Mouse (Mus musculus) T-helper 17 cell (primary cell): ENCODE measurements around the gene Srrm4.
"Not testable (repeated sequence)": the region's sequence is repeated elsewhere in the genome, so short reads cannot be mapped to it uniquely, and the experiment has no call there.

Experiments
- in situ Hi-C, 2 experiments: fragments of 300-600 bp; cut with MboI, MseI; formaldehyde crosslinking; loops; 1 replicate in 1 of 2; 2 replicates in 1 of 2; pipeline ENCODE4 v1.15.1; 2025; ENCODE audit warnings: high pct_unique_total_duplicates in 2 of 2

Srrm4 gene

GRCm38 (mm10) chr5:116444517-116444916, 147.1 kb downstream of the Srrm4 start:
- in situ Hi-C loops, result no loop called here

GRCm38 (mm10) chr5:116443459-116443940, 148.1 kb downstream of the Srrm4 start:
- in situ Hi-C loops, result no loop called here

- in situ Hi-C loops, result no loop called here
These were observed 148.7 kb downstream of the Srrm4 start for GRCm38 (mm10) chr5:116442697-116443458.

GRCm38 (mm10) chr5:116440251-116440650, 151.4 kb downstream of the Srrm4 start:
- in situ Hi-C loops, result no loop called here

GRCm38 (mm10) chr5:116438328-116438727, 153.3 kb downstream of the Srrm4 start:
- in situ Hi-C loops, result no loop called here

- in situ Hi-C loops, result no loop called here
These were observed 155.5 kb downstream of the Srrm4 start for GRCm38 (mm10) chr5:116436117-116436516.

- in situ Hi-C loops, result no loop called here
These were observed 156.4 kb downstream of the Srrm4 start for GRCm38 (mm10) chr5:116434976-116435850.

GRCm38 (mm10) chr5:116432871-116433270, 158.7 kb downstream of the Srrm4 start:
- in situ Hi-C loops, result no loop called here

- in situ Hi-C loops, result no loop called here
These were observed 164.9 kb downstream of the Srrm4 start for GRCm38 (mm10) chr5:116426701-116427100.

GRCm38 (mm10) chr5:116425709-116426108, 165.9 kb downstream of the Srrm4 start:
- in situ Hi-C loops, result not testable (repeated sequence)

GRCm38 (mm10) chr5:116425273-116425672, 166.3 kb downstream of the Srrm4 start:
- in situ Hi-C loops, result no loop called here

- in situ Hi-C loops, result no loop called here
These were observed 167.9 kb downstream of the Srrm4 start for GRCm38 (mm10) chr5:116423746-116424145.

- in situ Hi-C loops, result no loop called here
These were observed 168.9 kb downstream of the Srrm4 start, which contains the start of gene Hspb8 for GRCm38 (mm10) chr5:116422699-116423201. Gene Hspb8 (minus strand): TSS chr5:116422864.

GRCm38 (mm10) chr5:116421791-116422481, 169.7 kb downstream of the Srrm4 start:
- in situ Hi-C loops, result no loop called here

GRCm38 (mm10) chr5:116420759-116421225, 170.8 kb downstream of the Srrm4 start:
- in situ Hi-C loops, result no loop called here

- in situ Hi-C loops, result no loop called here
These were observed 171.4 kb downstream of the Srrm4 start for GRCm38 (mm10) chr5:116420213-116420612.

GRCm38 (mm10) chr5:116419322-116420045, 172.1 kb downstream of the Srrm4 start:
- in situ Hi-C loops, result no loop called here

GRCm38 (mm10) chr5:116416208-116416607, 175.4 kb downstream of the Srrm4 start:
- in situ Hi-C loops, result no loop called here

- in situ Hi-C loops, result no loop called here
These were observed 181.7 kb downstream of the Srrm4 start for GRCm38 (mm10) chr5:116409689-116410590.

GRCm38 (mm10) chr5:116408965-116409364, 182.7 kb downstream of the Srrm4 start:
- in situ Hi-C loops, result no loop called here
